ENCODE assay signal across 22 mouse cellular contexts in the genomic region with DNA sequence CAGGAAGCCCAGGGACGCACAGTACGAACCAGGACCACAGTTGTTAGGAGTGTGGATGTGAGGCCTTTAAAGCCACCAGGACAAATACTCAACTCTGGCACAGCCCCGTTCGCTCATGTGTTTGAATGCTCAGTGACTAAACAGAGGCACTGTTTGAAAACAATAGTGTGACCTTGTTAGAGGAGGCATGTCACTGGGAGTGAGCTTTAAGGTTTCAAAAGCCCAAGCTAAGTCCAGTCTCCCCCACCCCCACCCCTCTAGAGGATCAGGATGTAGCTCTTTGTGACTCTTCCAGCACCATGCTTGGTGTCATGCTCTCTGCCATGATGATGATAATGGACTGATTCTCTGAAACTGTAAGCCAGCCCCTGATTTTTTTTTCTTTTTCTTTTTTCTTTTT. TPM values are rescaled to one million over a fixed set of nuclear protein-coding genes. Genes with fewer than 3 reads are reported as not detected.
DNase-seq lines count a peak whose midpoint lies in the region; TF ChIP-seq lines count a peak whose summit lies in the region.
"Had no signal": no experiment of that assay in that cellular context is flagged by ENCODE, and none has a peak within 500 bp of the region (broad histone marks: within the 10 kb centered on the region; RNA-seq: fewer than 3 reads in every experiment).

No protein-coding gene starts in this region.

- H3K27ac ChIP-seq in testis, adult 2 months (ENCODE audit: control insufficient read depth, insufficient read depth, low read depth, low read length) = no peak overlapping the region
- H3K27ac ChIP-seq: embryonic facial prominence, embryonic 10.5 days; embryonic facial prominence, embryonic 12.5 days; forebrain, embryonic 13.5 days; forebrain, embryonic 15.5 days had no signal

- no peaks in the 10 kb centered on the region for H3K4me1 ChIP-seq in testis, adult 2 months (ENCODE audit: control insufficient read depth, insufficient read depth, low read length)
- H3K4me1 ChIP-seq: embryonic facial prominence, embryonic 12.5 days had no signal

- DNase-seq in testis, postnatal 14 days (ENCODE audit: low spot score) = no peak
- DNase-seq in R1 (ENCODE audit: low read depth, low spot score) = peak; percentile 65
- no peak for DNase-seq in gastrocnemius, postnatal 4 days (ENCODE audit: low spot score in 2 of 2)
- no peak for DNase-seq in right cerebral cortex, postnatal 36 days (ENCODE audit: low spot score in 2 of 2)
- DNase-seq: adrenal gland, adult 8-10 months; adrenal gland, postnatal 14 days; adrenal gland, postnatal 36 days; B cell, adult 2 months; cerebellum, adult 11-12 months; cerebellum, adult 2 months; cerebellum, adult 9-10 months; cerebellum, postnatal 10 days; cerebellum, postnatal 25 days; forebrain, postnatal 0 days had no signal

- TF ChIP-seq CTCF in testis, adult 2 months (IDR thresholded peaks at IDR 0.05; ENCODE audit: control insufficient read depth, insufficient read depth, insufficient replicate concordance, low read depth, low read length) = no peak

- H3K4me3 ChIP-seq in testis, adult 2 months (ENCODE audit: control insufficient read depth, low read depth, low read length) = peak overlapping the region; percentile 6; the same call in 1 of the 2 replicates
- H3K4me3 ChIP-seq: embryonic facial prominence, embryonic 10.5 days; embryonic facial prominence, embryonic 12.5 days; forebrain, embryonic 13.5 days; forebrain, embryonic 15.5 days had no signal

- TF ChIP-seq POLR2A in testis, adult 2 months (IDR thresholded peaks at IDR 0.05; ENCODE audit: control insufficient read depth, low read depth, low read length) = no peak

- H3K36me3 ChIP-seq in testis, adult 2 months (ENCODE audit: control insufficient read depth, insufficient read depth, low read length) = no peaks in the 10 kb centered on the region
- H3K36me3 ChIP-seq: embryonic facial prominence, embryonic 10.5 days; embryonic facial prominence, embryonic 12.5 days; forebrain, embryonic 15.5 days; G1E had no signal

- H3K27me3 ChIP-seq in testis, adult 2 months (ENCODE audit: control insufficient read depth, insufficient read depth, low read length) = no peaks in the 10 kb centered on the region
- H3K27me3 ChIP-seq: CH12.LX; embryonic facial prominence, embryonic 12.5 days; forebrain, embryonic 15.5 days; Patski had no signal

RNA-seq across cellular contexts. Expression of gene Zfp629, which starts 15.8 kb away (rescaled TPM):
- 10.4 and 14.9 TPM in 2 replicates for polyA plus RNA-seq in testis, adult 2 months (2012; rRNA removed)
- total RNA-seq in gastrocnemius, postnatal 4 days (2021) = 10 to 100 TPM; 13.1 to 13.5 TPM

RNA-seq across cellular contexts. Expression of gene Rnf40, which starts 42.8 kb away (rescaled TPM):
- polyA plus RNA-seq in testis, adult 2 months (2012; rRNA removed) = 56.5 and 63.5 TPM in 2 replicates
- total RNA-seq in gastrocnemius, postnatal 4 days (2021) = 10 to 100 TPM; 48.4 to 50.5 TPM

RNA-seq across cellular contexts. Expression of gene Ccdc189, which starts 43.0 kb away (rescaled TPM):
- polyA plus RNA-seq in testis, adult 2 months (2012; rRNA removed) = 200 and 220 TPM in 2 replicates
- 1 to 10 TPM; 5.0 to 5.1 TPM for total RNA-seq in gastrocnemius, postnatal 4 days (2021)

RNA-seq across cellular contexts. Expression of gene Phkg2, which starts 58.3 kb away (rescaled TPM):
- 1,776 and 1,820 TPM in 2 replicates for polyA plus RNA-seq in testis, adult 2 months (2012; rRNA removed)
- 10 to 100 TPM; 21.6 to 25.5 TPM for total RNA-seq in gastrocnemius, postnatal 4 days (2021)
